Mouse (Mus musculus) T-helper 1 cell (primary cell): ENCODE data around the gene a.

Experiments used
- in situ Hi-C: fragments of 300-600 bp; cut with MboI, MseI; formaldehyde crosslinking; loops from one replicate; pipeline ENCODE4 v1.15.1; 2025; ENCODE audit warnings: high pct_unique_total_duplicates

Gene a

GRCm38 (mm10) chr2:154790656-154791483 is at the start of gene a, which contains the start of gene Raly:
TSS of gene a (plus strand) at chr2:154791402.
TSS of gene Raly (plus strand) at chr2:154791096.
- in situ Hi-C loops, result no loop called here

GRCm38 (mm10) chr2:154742911-154743819 is 48.0 kb upstream of the a start:
- in situ Hi-C loops, result no loop called here

- in situ Hi-C loops, result no loop called here
Measured at GRCm38 (mm10) chr2:154743915-154744314, 47.3 kb upstream of the a start.

GRCm38 (mm10) chr2:154748383-154748782 is 42.8 kb upstream of the a start:
- in situ Hi-C loops, result no loop called here

GRCm38 (mm10) chr2:154749046-154750036 is 41.9 kb upstream of the a start:
- in situ Hi-C loops, result no loop called here

- in situ Hi-C loops, result no loop called here
Measured at GRCm38 (mm10) chr2:154751924-154752323, 39.3 kb upstream of the a start.

- in situ Hi-C loops, result no loop called here
Measured at GRCm38 (mm10) chr2:154754068-154754560, 37.1 kb upstream of the a start.

GRCm38 (mm10) chr2:154755791-154756190 is 35.4 kb upstream of the a start:
- in situ Hi-C loops, result loop anchor here (5.0 kb wide), 1 partner anchor 48 kb away; no protein-coding TSS in a partner anchor

GRCm38 (mm10) chr2:154757691-154758090 is 33.5 kb upstream of the a start:
- in situ Hi-C loops, result loop anchor here (5.0 kb wide), 1 partner anchor 50 kb away; no protein-coding TSS in a partner anchor

GRCm38 (mm10) chr2:154758454-154758853 is 32.7 kb upstream of the a start:
- in situ Hi-C loops, result loop anchor here (5.0 kb wide), 1 partner anchor 51 kb away; no protein-coding TSS in a partner anchor

- in situ Hi-C loops, result no loop called here
Measured at GRCm38 (mm10) chr2:154763226-154763625, 28.0 kb upstream of the a start.

GRCm38 (mm10) chr2:154764828-154765497 is 26.2 kb upstream of the a start:
- in situ Hi-C loops, result no loop called here

- in situ Hi-C loops, result no loop called here
Measured at GRCm38 (mm10) chr2:154765554-154766008, 25.6 kb upstream of the a start.

- in situ Hi-C loops, result no loop called here
Measured at GRCm38 (mm10) chr2:154767051-154767450, 24.2 kb upstream of the a start.

GRCm38 (mm10) chr2:154769930-154770329 is 21.3 kb upstream of the a start, which contains the start of gene Gm14214:
TSS of gene Gm14214 (minus strand) at chr2:154770030.
- in situ Hi-C loops, result no loop called here

GRCm38 (mm10) chr2:154771604-154772003 is 19.6 kb upstream of the a start:
- in situ Hi-C loops, result no loop called here

GRCm38 (mm10) chr2:154774032-154774431 is 17.2 kb upstream of the a start:
- in situ Hi-C loops, result no loop called here

GRCm38 (mm10) chr2:154776496-154776895 is 14.7 kb upstream of the a start:
- in situ Hi-C loops, result no loop called here

- in situ Hi-C loops, result no loop called here
Measured at GRCm38 (mm10) chr2:154779648-154780047, 11.6 kb upstream of the a start.

- in situ Hi-C loops, result no loop called here
Measured at GRCm38 (mm10) chr2:154782361-154782760, 8.8 kb upstream of the a start.
